Mouse (Mus musculus) megakaryocyte, embryonic 14.5 days (primary cell): ENCODE data around the gene Mtmr11.

ENCODE experiments used
- FLI1 ChIP-seq: IDR thresholded peaks from 2 replicates; pipeline ENCODE4 v1.6.1; 2012; ENCODE audit warnings: low read length, inconsistent platforms, mixed read lengths
- GATA1 ChIP-seq: IDR thresholded peaks from 3 replicates; pipeline ENCODE4 v1.6.1; 2012; ENCODE audit warnings: mixed read lengths, low read length, inconsistent platforms, borderline replicate concordance

DNA sequence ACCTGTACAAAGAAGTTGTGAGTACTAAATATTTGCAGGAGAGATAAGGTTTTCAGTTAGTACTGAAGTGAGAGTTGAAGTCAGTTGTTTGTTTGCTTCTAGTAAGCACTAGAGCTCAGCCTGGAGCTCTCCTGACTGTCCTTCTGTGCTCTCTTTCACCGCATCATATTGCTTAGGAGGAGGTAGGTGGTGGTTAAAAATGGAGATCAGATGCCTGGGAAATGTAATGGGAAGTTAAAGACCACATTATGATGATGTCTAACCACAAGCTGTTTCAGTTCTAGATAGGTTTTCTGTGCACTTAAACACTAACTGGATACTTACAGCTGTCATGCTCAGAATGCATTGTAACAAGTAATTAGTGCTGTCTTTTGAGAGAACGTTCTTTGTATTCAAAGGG is 43.7 kb upstream of the Mtmr11 start:
- no peak for TF ChIP-seq GATA1
- no peak for TF ChIP-seq FLI1
